Mouse (Mus musculus) adrenal gland, adult 2 months (tissue): Measurements from ENCODE around the gene Etnk1. TPM values are rescaled to one million over a fixed set of nuclear protein-coding genes. Genes with fewer than 3 reads are reported as not detected.
"Not testable (repeated sequence)": the region's sequence is repeated elsewhere in the genome, so short reads cannot be mapped to it uniquely, and the experiment has no call there.

Experiments
- DNase-seq: peaks from one replicate; pipeline ENCODE4 v3.0.0; 2021
- long read RNA-seq: library from polyadenylated mRNA; stranded (forward); transcript quantifications from one replicate; pipeline ENCODE4 v2.0.0, GENCODE M21; 2021
- polyA plus RNA-seq: library from polyadenylated mRNA; depleted of rRNA; stranded (reverse); fragments of >200 nt; gene quantifications from 2 replicates; pipeline ENCODE4 v1.2.3, GENCODE M21; 2012; rRNA removed
- total RNA-seq, 2 experiments: library from RNA; stranded (reverse); gene quantifications; 2 replicates each; pipeline ENCODE4 v1.2.3; 2021

The Etnk1 gene
- total RNA-seq (10 to 100 TPM; 92.4 to 98.3 TPM), polyA plus RNA-seq (42.0 and 111 TPM in 2 replicates)
- long read RNA-seq, full-length matches to known transcripts = 10 of 18 reads
- long read RNA-seq, partial matches to known transcripts = 0 of 18 reads
- long read RNA-seq, other reads (novel, unspliced or antisense) = 8 of 18 reads

DNA sequence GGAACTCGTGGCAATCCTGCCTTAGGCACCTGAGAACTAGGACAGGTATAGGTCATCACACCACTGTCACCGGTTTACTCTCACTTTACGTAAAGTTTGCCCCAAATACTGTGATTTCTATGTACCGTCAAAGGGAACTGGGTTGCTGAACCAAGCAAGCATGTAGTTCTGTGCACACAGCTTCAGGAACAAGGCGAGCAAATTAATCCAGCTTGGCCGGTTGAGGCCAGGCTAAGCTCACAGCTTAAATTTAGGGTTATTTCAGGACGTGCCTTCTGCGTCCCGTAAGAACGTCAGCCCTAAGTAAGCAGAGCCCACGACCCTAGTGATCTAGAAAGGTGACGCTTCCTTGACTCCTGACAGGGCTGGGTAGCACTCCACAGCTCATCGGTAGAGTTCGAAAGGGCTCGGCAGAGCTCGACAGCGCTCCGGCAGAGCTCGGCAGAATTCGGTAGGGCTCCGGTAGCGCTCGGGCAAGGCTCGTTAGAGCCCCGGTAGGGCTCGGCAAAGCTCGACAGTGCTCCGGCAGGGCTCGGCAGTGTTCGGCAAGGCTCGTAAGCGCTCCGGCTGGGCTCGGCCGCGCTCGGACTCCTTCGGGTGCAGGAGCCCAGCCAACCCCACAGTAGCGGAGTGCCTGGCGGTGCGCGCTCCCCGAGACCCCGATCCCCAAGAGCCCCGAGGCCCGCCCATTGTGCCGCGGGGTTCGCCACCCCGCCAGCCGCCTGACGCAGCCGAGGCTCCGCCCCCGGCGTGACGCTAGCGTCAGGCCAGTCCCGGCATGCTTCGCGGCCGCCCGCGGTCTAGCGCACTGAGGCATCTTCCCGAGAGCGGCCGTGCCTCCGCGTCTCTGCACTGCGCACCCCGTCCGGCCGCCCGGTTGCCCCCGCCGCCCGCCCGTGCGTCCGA is at the start of gene Etnk1:
Gene Etnk1 (plus strand): TSS at position 770 of the 906 bp plus-strand sequence.
- peak; percentile 97 for DNase-seq

DNA sequence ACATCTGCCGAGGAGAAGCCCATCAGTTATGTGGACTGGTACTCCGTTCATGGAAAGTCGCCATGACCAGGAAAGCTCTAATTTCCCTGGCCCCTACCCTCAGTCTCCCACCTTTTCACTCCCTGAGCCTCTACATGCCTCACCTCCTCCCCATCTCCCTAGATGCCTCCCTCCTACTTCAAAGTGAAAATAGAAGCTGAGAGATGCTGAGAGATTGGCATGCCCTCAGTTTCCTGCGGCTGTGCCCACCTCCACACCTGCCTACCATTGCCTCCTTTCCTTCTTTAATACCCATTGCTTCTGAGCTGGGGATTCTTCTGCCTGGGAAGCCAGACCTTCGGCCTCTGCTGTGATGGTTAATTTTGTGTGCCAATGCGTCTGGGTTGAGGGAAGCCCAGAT is 47.7 kb upstream of the Etnk1 start:
- DNase-seq = no peak

DNA sequence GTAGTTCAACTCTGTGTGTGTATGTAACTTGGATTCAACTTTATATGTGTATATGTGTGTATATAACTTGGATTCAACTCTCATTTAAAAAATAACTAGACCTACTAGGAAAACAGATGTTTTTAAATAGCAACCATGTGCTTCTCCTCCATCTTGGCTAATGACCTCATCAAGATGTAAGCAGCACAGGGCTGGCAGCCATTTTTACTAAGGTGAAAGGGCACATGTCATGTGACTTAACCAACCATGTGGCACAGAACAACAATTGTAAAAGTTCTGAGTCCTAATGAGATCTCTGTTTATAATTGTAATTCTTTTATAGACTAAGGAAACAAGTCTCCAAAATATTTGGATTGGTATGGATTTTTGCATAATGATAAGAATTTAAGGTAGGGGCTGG is 41.3 kb upstream of the Etnk1 start:
- no peak for DNase-seq

DNA sequence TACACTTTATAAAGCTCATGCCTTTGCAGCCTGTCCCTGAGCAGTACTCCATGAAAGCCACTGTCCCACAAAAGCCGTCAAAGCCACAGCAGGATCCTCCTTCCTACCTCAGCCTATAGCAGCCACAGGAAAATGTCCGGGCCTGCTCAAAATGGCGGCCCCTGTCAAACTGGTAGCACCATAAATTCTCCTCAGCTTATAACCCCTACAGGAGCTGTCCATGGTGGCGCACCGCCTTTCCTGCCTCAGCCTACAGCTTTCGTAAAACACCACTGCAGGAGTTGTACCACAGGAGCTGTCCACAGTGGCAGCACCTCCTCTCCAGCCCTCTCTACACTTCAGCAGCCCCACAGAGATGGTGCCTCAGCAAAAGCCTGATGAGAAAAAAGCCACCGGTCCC is 37.6 kb upstream of the Etnk1 start:
- DNase-seq = no peak

DNA sequence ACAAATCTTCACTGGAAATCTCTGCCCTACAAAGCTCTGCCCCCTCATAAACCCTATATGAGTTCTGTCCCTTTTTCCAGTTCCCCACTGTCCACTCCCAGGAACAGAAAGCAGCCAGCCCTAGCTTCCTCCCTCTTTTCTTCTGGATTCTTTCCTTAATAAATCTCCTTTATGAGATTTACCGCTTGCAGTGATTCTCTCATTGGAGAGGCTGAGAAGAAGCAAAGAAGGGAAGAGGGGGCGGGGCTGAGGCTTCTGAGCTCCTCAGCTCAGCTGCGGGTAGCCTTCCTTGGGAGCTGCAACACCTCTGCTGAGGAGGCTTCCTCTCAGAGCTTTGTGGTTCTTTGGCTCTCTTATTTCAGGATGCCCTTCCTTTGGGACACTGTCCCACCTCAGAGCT is 37.1 kb upstream of the Etnk1 start:
- no peak for DNase-seq

DNA sequence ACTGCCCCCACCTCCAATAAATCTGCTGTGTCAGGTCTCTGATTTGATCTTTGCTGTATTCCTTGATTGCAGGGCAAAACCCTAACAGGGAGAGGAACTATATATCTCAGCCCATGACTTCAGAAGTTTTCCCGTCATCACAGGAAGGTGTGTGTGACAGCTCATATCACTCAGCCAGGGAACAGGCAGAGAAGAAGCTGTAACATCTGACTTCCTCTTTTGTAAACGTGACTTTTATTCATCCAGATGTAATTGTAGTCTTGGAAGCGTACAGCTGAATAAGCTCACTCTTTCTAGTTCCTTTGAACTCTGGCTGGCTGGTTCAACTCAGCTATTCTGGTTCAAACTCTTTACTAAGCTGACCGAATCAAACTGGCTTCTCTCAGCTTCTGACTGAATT is 36.6 kb upstream of the Etnk1 start:
- DNase-seq = no peak

DNA sequence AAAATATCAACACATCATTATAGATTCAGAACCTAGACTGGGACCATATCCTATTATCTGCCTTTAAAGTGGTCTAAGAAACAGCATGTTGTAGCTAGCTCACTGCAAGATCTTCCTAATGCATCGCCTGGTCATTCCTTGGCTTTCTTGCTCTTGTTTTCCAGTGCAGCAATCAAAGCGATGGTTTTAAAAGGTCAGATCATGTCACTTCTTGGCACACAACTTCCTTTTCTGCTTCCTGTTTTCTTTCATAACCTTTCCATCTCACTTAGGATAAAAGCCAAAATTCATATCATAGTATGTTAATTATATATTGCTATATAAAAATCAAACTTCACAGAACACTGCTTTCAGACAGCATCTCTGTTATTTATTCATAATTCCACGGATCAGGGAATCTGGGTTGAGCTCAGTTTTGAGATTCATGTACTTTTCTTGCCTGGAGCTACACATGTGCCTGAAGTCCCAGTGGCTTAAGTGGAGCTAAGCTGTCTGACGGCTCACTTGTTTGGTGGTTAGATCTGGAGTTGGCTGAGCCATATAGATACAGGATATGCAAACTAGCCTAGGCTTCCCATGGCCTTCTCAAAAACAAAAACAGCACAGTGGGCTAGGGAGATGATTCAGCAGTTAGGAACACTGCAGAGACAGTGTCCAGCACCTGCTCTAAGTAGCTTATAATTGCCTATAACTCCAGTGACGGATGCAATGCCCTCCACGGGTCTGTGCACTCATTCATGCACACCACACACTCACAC is 34.9 kb upstream of the Etnk1 start:
- DNase-seq = no peak

DNA sequence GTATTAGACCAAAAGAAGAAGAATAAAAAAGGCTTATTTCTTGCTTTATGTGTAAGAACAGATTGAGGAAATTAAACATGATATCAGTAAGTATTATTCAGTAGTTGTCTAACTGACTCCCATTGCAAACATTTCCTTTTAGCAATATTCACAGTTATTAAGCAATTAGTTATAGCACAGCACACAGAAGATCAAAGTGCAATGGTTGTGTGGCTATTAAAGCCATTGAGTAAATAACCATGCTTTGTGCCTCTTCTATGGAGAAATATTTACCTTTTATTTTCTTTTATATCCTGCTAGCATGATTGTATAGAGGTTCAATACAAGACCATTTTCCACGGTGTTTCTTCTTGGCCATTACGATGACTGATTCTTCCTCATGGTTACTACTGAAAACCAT is 33.9 kb upstream of the Etnk1 start:
- no peak for DNase-seq

DNA sequence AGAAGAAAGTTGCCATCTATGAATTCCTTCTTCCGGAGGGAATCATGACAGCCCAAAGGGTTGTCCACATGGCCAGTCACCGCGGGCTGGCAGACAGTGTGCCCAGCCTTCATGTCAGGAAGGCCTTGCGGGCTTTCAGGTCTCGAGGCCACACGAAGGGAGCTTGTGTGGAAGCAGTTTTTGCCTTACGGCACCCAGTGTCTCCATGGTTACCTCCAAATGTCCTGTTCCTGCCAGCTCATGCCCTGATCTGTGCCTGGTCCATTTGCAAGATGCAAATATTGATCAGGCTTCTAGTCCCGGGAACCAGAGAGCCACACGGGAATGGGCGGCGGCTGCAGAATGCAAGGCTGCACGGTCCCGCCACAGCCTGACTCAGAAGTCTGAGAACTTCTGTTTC is 31.9 kb upstream of the Etnk1 start:
- DNase-seq = no peak

DNA sequence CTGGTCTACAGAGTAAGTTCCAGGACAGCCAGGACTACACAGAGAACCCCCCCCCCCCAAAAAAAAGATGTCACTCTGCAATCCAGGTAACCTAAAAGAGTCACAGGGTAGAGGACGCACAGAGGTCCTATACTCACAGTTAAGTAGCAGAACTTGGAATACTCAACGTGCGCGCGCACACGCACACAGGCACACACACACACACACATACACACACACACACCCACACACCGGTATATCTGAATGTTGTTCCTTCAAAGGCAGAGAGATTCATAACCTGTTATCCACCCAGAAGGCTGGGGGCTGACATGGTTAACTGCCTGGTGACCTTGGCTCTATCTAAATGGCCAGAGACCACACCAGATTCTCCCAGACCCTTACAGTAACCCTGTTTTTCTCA is 30.3 kb upstream of the Etnk1 start:
- no peak for DNase-seq

DNA sequence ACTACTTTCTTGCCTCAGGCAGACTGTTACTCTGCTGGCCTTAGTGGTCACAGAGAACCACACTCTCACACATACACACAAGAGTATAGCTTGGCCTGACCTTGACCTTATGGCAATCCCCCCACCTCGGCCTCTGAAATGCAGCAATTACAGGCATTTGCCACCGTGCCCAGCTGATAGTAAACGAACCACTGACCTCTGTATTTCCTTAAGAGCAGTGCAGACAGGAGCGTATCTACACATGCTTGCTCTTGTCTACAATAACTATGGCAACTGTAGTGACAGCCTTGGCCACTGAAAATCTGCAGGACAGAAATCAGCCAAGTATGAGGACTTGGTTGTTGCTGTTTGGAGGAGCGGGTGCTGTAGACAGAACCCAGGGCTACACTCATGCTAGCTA is 29.7 kb upstream of the Etnk1 start:
- DNase-seq = no peak

DNA sequence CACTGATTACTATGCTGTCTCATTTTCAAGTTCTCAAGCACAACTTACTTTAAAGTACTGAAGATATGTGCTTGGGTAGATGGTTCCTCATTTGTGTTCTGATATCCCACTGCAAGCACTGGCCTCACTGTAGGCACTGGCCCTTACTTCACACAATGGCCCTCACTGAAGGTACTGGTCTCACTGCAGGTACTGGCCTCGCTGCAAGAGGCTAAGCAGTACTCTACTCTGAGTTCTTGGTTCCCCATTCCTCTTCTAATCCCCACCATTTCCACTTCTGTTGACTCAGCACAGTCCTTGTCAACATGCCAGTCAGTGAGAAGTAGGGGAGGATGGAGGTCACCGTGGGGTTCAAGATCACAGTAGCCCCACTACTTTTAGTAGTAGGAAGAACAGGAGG is 27.6 kb upstream of the Etnk1 start:
- no peak for DNase-seq

DNA sequence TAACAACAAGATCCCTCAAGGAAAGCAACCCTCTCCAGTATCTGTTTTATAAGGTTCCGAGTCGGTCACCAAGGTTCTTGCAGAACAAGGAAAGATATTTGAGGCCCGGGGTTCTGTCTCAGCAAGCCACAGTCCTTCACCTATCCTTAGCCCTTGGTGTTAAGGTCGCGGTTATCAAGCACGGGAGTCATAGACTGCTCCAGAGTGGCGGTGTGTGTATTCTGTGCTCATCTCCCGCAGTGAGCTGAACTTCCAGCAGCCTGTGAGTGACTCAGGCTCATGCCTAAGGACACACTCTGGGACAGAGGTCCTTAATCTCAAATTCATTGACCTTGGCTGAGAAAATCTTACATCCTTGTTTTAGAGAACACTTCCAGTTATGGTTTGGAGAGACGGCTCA is 26.1 kb upstream of the Etnk1 start:
- peak; percentile 72 for DNase-seq

DNA sequence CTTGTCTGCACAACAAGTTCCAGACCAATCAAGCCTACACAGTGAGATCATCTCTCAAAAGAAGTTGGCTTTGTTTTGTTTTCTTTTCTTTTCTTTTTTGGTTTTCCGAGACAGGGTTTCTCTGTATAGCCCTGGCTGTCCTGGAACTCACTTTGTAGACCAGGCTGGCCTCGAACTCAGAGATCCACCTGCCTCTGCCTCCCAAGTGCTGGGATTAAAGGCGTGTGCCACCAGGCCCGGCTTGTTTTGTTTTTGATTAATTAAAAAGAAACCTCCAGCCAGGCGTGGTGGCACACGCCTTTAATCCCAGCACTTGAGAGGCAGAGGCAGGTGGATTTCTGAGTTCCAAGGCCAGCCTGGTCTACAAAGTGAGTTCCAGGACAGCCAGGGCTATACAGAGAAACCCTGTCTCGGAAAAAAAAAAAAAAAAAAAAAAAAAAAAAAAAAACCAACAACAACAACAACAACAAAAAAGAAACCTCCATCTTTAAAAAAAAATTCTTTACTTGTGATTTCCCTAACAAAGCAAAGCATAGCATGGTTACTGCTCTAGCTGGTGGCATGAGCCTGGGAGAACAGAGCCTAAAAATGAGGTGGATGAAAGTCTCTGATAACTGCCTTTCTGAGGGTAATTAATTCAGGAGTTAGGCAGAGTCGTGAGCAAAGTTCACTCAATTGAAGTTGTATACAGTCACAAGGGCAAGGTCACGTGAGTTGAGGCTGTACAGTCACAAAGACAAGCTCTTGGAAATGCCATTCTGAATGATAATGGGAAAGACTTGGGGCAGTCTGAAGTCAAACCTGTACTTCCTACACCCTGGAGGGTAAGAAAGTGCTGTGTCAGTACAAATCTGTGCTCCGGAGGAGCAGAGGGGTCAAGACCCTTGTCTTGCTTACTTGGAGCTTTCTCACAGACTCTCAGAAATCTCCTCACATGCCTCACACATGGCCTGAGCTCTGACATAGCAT is 25.1 kb upstream of the Etnk1 start:
- DNase-seq = not testable (repeated sequence)

DNA sequence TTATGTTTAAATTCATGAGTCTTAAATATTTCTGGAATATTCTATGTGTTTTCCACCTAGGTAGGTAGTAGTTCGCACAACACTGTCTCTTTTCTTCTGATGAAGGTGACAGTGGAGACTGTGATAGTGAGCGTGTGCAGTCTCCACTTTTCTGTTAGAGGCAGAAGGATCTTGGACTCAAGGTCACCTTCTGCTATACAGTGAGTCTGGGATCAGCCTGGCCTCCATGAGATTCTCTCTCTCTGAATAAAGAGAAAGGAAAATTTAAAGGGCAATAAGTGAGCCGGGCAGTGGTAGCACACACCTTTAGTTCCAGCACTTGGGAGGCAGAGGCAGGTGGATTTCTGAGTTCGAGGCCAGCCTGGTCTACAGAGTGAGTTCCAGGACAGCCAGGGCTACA is 24.2 kb upstream of the Etnk1 start:
- DNase-seq = no peak

DNA sequence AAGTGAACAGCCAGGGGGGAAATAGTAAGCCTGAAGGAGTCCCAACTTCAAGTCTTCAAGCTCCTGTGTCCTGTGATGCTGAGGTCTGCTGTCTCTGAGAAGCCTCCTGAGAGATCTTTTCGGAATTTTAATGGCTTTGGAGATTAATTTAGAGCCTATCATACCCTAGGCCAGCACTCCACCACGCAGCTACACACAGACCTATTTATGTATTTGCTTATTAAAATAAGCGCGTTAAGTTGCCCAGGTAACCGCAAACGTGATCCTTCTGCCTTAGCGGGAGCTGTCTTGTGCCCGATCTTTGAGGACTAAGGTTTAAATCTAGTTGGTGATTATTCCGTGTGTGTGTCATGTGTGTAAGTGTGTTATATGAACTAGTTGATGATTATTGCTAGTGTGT is 23.7 kb upstream of the Etnk1 start:
- DNase-seq = no peak

DNA sequence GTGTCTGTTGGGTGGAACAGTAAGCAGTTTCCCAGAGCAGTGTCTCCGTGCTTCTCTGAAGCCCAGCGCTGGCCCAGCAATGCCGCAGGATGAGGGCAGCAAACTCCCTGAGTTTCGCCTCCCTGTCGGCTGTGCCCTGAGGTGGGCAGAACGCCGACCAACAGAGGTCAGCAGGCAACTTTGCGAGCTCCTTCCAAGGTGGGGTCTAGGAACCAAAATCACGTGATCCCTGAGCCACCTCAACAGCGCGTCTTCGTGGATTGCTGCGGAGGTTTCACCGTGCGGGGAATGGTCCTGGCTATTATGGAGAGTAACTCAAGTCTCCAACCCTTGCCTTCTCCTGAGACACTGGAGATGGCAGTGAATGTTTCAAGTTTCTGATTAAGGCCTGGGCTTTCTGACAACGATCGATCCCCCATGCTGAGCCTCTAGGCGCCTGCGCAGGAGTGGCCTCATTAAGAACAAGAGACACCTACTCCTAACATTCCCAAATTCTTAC is 23.2 kb upstream of the Etnk1 start:
- DNase-seq = no peak

DNA sequence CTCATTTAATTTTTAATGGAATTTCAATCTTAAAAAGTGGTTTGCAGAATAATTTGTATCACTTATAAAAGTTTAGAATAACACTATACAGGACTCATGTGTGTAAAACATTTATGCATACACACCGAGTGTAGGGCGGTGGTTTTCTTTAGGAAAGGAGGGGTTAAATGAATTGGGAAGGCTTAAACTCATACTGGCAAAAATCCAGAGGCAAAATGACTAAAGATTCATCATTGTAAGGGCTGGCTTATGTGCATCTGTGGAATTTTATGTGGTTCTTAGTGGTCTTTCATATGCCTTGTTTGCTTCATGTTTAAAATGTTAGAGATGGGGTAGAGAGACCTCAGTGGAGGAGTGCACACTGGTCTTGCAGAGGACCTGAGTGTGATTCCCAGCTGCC is 22.5 kb upstream of the Etnk1 start:
- DNase-seq = no peak

DNA sequence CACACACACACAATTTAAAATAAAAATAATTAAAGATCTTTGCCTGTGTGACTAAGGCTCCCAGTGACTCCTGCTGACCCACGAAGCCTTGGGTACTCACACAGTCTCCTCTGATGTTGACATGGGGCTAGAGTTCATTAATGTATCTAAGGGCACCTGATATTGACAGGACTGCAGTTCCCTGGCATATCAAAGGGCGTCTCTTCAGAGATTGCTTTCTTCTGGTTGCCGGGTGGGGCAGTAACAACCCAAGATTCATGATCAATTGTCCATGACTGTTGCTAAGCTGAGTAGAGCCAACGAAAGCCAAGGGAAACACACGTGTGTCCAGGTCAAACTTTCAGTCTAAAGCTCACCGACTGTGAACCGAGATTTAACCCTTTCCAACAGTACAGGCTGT is 22.0 kb upstream of the Etnk1 start:
- DNase-seq = no peak

DNA sequence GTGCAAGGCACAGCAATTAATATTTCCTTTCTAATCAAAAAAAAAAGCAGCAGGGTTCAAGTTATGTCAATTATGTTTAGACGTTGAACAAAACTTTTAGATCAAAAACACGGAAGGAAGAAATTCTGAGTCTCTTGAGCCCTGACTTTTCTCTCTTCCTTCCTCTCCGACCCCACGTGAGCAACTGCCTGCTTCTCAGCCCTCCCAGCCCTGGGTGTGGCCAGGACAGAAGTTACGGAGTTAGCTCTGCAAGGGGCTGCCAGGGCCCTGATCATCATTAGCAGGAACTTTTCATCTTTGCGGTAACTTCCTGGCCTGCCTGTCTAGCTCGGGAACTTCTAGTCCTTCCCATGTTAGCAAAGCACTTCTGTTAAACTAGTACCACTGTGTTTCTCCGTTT is 20.3 kb upstream of the Etnk1 start:
- DNase-seq = peak; percentile 46

DNA sequence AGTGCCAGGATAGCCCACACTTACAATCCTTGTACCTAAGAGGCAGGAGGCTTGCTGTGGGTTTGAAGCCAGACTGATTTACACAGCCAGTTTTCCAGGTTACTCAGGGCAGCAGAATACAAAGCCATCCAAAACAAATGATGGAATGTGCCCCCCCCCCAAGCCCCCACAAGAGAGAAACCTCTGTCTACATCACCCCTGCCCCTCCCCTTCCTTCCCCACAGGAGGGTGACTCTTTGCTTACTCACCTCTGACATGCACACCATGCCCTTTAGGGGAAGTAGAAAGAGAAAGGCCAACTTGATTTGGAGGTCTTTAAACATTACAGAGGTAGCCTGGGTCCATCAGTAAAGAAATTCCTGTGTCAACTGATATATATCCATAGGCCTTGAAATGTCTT is 18.2 kb upstream of the Etnk1 start:
- peak; percentile 72 for DNase-seq
